Mouse (Mus musculus): ENCODE data around the gene B3gat1.

GRCm38 (mm10) chr9:26737116-26737515 is 3.6 kb downstream of the B3gat1 start:
- TF ChIP-seq CTCF (IDR thresholded peaks at IDR 0.05; ENCODE audit: control insufficient read depth, insufficient read depth, insufficient read length) (no peak), MAX (IDR thresholded peaks at IDR 0.05) (no peak), USF1 (IDR thresholded peaks at IDR 0.05; ENCODE audit: low read depth) (no peak), MYOD1 (IDR thresholded peaks at IDR 0.05; ENCODE audit: control insufficient read depth, insufficient read length, low read depth) (no peak)

Measured in C2C12 (cell line).